Mouse (Mus musculus) cerebellum, postnatal 36 days (tissue): Measurements from ENCODE around the gene Mob1b.
A peak's percentile ranks its signal among the peaks of the same experiment; 100 is the strongest.

Experiments
- DNase-seq, 2 experiments: peaks; one replicate each; pipeline ENCODE4 v3.0.0; 2021 to 2022; ENCODE audit warnings: mixed read lengths in 2 of 2

Mob1b gene

DNA sequence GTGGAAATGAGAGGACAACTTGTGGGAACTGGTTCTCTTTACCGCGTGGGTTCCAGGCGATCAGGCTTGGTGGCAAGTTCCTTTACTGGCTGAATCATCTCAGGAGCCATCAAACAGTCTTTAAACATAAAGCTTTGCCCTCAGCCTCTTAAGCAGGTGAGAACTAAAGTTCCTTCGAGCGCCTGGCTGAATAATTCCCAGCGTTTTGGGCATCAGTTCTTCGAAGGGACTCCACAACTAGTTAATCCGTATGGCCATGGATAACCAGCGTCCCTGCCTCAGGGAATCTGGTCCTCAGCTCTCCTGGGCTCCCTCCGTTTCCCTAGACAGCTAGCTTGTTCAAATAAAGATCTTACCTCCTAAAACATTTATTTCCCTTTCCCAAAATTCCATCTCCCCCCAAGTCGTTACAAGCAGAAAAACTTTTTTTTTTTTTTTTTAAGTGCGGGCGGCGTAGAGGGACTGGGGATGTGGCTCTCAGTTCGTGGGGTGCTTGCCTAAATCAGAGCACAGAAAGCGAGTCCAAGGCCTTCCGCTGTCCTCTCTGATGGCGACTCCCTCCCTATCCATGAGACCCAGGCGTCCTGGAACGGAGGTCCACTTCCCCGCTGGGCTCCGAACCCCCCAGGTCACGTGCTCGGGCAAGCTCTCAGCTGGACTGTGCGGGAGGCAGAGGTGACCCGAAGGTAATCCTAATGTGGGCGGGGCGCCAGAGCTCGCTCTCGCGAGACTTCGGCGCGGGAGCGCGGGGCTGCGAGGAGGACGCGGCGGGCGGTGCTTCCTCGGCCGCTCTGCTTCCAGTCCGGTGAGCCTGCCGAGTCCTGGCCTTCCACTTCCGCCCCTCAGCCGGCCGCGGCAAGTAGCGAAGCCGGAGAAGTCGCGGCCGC lies at the start of gene Mob1b:
Gene Mob1b, plus strand, starts transcription at position 740 of the 887 bp plus-strand sequence.
- DNase-seq: peak; percentile 99 to 100

DNA sequence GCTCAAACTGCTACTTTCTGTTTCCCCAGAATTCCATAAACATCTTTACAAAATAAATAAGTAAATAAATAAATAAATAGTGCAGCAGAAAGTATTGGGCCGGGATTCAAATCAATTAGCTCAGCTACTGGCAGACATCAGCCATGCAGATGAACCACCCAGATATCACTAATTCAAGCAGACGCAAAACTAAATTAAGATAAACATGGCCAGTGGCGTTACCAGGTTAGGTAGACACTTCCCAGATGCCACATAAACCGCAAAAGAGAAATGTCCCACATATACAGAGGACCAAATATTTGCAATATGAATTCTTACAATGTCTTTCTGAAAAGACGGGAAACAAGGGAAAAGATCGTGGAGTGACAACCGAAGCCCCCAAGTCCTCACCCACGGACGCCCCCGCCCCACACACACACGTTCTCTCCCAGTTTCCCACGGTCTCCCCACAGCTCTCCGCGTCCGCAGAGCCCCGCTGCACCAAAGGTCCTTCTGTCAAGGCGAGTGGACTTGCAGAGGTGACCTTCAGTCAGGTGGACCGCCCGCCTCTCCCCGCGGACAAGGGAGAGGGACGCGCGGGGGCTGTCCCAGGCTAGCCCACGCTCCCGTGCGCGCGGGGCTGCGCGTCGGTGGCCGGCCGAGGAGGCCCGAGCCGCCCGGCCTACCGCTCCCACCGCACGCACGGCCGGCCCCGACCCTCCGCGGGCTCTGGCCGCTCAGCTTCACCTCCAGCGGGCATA lies 45.8 kb upstream of the Mob1b start:
- DNase-seq: peak in 1 of 2 experiments; percentile 40

DNA sequence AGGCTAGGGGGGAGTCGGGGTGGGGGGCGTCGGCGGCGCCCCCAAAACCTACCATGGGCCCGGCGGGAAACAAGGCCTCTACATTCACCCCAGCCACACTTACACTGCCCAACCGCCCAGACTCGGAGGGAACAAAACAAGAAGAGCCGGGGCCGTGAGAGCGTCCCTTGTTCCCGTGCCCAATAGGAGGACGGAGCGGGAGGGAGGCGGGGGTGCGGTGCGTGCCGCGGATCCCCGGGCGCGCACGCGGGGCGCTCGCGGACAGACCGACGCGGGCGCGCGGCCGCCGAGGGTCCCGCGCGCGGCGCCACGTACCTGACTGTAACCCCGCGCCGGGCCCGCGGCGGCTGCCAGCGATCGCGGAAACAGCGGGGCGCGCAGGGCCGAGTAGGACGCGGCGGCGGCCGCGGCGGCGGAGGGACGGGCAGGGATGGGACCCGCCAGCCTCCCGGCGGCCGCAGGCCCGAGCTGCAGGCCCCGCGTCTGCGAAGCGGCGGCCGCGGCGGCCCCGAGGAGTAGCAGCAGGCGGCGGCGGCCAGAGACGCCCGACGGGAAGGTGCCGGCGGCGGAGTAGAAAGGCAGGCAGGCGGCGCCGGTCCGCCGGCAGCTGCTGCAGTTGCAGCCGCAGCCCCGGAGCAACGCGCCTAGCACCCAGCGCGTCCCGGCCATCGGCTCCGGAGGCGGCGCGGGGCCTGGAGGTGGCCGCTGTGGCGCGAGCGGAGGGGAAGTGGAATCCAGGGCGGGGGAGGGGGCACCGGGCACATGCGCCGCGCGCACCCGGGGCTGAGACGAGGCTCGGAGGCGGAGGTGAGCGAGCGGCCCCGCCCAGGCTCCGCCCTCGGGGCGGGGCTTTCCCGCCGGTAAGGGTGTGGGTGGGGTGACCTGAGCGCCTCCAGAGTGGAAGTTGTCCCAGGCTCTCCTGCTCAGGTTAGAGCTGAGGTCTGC lies 44.9 kb upstream of the Mob1b start, which contains the start of gene Grsf1:
Gene Grsf1, minus strand, starts transcription at position 729 of the 945 bp plus-strand sequence.
- DNase-seq: peak; percentile 88 to 94

DNA sequence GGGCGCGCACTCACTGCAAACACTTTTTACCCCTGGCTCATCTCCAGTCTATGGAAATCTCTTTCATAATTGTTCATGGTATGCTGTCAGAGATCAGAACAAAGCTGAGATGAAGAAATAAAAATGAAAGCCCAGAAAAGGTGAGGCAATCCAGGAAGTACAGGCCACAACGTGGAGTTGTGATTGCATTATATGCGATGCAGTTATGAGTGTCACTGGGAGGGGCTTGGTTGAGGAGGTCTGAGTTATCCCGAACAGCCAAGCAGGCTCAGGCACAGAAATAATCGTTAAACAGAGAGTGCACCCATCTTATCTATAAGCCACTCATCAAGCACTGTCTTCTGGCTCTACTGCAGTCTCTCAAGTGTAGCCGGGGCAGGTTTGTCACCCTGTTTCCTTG lies 41.7 kb upstream of the Mob1b start:
- DNase-seq: no peak

DNA sequence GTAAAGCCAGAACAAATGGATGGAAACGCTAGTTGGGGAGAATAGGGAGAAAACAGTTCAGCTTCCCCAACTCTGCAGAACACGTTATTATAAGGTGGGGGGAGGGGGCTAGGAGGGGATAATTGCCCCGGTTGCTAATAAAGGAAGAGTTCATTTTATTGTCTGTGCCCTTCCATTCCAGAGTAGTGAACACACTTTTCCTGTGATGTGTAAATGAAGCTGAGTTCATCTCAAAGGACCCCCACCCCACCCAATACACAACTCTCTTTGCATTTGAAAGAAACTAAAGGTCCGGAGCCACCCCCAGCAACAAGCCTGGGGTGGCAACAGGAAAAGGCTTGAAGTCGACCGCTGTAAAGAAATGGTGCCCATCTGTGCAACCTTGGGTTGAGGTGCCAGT lies 41.3 kb upstream of the Mob1b start:
- DNase-seq: no peak

DNA sequence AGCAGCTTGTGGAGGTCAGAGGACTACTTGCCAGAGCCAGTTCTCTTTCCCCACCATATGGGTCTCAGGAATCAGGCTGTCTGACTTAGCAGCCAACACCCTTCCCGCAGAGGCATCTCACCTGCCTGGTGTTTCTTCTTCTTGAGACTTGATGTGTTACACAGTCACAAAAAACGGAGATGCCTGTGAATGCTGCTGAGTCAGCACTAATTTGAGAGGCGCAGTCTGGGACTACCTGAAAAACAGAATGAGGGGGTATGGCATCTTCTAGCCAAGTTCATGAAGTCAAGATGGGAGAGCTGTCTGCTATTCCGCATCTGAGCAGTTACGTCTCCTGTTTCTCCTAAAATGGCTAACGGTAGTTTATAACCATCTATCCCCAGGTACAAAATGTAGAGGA lies 40.1 kb upstream of the Mob1b start:
- no peak for DNase-seq

DNA sequence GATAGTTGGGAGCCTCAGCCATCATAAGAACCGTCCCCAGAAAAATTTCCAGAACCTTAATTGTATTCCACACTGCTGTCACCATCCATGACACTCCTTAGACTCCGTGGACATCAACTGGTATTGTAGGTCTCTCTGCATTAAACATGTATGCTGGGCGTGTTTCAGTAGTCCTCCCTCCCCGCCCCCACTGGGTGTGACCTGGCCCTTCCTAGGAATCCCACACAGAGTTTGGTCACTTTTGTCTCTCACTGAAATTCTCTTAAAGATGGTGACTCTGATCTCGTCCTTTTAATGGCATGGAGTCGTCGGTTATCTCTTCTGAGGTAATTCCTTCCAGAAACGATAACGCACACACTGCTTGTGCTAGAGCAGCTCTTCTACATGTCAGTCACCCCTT lies 36.9 kb upstream of the Mob1b start:
- no peak for DNase-seq

DNA sequence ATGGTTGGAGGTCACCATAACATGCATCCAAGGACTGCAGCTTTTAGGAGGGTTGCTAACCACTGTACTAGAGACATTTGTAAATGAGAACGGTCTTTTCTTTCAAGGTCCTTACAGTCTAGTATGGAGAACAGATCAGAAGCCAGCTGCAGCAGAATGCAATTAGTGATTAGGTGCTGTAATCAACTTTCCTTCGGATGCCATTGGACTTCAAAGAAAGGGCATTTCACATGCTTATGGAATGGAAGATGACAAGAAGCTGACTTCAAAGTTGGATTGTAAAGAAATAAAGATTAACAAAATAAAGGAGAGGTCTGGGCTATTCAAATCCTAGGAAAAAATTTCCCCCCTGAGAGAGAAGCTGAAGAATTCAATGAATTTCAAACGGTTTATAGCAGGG lies 36.4 kb upstream of the Mob1b start:
- no peak for DNase-seq

DNA sequence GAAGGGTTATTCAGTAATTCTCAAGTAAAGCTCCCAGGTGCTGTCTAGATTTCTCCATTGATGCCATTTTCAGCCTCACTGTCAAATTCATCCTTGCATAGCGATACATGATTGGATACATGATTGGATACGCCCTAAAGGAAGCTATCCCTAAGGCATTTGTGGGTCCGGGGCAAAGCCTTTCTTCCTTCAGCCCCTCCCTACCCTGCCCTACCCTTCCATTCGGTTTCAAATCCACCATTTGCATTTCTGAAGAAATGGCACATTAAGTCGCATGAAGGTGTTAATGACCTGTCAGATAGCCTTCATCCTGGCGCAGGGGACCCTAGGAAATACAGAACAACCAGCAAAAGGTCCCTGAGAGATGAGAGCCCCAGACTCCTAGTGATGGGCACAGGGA lies 35.3 kb upstream of the Mob1b start:
- no peak for DNase-seq

DNA sequence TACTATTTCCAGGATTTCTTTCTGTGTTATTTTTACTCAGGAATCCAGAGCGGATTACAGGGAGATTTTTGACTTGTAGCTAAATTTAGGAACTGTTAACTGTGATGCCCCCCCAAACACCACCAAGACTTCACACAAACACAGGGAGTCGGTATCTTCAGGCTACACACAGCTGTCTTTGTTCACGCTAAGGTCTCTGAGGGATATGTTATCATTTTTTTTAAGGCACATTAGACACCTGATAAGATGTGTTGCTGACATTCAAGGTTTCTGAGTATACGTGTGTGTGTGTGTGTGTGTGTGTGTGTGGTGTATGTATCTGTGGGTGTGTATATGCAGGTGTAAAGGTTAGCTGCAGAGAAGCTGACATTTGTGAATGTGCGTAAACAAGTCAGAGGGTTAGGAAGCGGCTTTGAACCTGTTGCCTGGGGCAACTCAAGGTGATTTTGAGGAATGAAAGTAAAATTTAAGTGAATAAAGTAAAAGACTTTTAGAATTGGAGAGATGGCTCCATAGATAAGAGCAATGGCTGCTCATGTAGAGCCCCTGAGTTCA lies 34.8 kb upstream of the Mob1b start:
- DNase-seq: no peak

DNA sequence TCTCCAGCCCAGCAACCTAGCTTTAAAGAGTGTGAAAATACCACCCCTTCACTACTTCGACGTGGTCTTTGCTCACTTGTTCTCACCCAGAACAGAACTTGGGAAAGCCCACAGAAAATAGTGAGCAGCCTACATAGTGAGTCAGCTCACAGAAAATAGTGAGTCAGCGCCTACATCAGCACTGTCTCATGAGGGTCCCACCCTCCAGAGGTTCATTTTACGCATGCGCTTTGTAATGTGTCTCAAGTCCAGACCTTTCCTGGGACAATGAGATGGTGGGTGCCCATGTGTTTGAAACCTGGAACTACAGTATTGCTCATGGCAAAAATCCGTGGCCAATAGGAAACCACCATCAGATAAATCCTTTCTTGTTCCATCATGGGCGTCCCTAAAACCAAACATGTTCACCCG lies 32.7 kb upstream of the Mob1b start:
- no peak for DNase-seq

DNA sequence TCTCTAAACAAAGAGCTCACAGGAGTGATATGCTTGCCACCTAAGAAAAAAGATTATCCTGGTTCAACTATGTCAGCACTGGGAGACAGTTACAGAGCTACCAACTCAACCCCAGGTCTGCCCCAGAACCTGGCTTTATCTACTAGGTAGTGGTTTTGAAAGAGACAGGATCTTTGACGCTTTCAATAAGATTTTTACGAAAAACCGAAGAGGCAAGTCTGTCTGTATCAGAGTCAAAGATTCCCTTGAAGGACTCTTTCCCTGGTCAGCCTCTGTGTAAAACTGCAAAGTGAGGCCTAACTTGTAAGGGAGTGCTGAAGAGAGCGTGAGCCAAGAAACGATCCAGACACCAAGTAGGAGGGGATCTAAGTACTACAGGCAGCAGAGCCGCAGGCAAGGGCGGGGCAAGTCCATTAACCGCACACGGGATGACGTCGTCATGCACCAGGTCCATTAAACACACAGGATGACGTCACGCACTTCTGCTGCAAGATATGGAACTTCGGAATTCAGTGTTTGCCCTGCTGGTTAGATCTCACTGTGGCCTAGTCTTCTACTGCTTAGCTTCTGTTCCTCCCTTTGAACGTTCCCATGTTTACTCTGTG lies 32.0 kb upstream of the Mob1b start:
- DNase-seq: no peak

DNA sequence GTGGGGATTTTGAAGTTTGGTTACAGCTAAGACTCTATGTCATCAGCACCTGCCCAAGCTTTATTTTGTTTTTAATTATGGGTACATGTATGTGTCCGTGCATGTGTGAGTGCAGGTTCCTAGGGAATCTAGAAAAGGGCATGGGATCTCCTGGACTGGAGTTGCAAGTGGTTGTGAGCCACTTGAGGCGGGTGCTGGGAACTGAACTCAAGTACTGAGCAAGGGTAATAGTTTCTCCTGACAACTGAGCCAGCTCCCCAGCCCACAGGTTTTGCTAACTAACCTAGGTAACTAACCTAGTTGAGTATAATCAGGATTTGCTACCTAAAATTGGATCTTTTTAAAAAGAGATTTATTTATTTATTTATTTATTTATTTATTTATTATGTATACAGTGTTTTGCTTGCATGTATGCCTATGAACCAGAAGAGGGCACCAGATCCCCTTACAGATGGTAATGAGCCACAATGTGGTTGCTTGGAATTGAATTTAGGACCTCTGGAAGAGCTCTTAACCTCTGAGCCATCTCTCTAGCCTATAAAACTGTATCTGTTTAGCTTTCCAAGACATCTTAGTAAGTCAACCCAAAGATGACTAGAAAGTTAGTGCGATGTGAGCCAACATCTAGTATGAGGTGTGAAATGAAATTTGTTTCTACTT lies 31.2 kb upstream of the Mob1b start:
- peak in 1 of 2 experiments; percentile 9 for DNase-seq

DNA sequence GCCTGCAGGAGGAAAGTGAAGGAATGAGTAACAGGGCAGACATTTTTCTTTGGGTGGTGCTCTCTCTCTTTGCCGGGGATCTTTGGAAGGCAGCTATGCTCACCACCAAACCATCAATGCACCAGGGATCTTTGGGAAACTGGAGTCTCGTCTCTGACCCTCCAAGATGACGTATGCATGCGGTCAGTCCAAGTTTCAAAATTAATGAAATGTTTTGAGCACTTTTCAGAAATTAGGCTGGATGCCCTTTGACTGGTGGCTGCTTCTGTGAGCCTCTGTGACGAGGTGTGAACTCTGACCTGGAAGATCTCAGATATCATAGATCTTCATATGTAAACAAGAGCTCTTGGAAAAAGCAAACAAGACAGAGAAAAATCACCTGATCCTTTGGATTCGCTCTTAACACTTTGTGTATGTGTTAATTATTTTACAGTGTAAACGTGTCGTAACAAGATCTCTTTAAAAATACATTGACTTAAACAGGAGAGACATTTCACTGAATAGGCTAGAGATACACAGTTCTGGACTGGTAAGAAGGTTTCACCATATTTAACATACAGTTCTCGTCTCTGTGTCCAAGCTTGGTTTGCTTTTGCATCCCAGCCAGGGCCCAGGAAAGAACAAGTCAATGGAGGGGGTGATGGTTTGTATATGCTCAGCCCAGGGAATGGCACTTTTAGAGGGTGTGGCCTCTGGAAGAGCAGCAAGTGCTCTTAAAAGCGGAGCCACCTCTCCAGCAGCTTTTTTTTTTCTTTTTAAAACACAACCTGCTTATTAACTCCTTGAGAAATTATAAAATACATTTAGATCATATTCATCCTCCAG lies 29.8 kb upstream of the Mob1b start:
- DNase-seq: no peak

DNA sequence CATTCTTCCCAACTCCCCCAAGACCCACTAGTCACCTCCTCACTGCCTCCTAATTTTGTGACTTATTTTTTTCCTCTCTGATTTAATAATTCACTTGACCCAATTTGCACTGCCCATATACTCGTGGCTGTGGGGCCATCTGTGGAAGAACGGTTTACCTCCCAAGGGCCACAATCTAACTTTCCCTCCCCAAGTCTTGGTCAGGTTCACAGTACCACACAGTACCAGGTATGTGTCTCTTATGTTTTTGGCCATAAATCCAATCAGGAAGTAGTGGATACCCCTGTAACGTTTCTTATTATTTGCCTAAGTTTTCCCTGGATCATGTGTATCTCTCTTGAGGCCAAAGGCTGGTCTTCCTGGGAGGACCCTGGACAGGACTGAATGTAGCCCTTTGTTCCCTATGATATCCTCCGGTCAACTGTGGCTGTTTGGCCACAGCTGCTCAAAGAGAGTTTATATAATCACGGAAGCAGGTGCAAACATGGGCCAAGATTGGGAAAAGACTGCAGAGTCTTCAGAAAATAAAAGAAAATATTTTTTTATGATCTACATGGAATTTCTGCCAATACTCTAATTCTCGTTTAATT lies 29.1 kb upstream of the Mob1b start:
- DNase-seq: no peak

DNA sequence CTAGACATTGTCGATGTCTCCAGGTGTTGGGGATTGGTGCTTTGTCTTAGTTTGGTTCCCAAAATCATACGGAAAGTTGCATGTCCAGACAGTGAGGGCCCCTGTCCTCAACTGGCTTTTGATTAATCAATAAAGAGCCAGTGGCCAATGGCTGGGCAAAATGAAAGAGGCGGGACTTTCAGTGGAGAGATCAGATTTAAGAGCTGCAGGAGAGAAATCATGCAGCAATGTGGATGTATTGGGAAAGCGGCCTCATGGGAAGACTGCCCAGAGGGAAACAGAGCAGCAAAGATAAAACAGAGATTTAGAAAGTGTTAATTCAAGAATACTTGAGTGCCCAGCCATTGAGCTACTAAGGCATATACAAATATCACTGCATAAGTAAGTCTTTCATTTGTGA lies 28.1 kb upstream of the Mob1b start:
- DNase-seq: no peak

DNA sequence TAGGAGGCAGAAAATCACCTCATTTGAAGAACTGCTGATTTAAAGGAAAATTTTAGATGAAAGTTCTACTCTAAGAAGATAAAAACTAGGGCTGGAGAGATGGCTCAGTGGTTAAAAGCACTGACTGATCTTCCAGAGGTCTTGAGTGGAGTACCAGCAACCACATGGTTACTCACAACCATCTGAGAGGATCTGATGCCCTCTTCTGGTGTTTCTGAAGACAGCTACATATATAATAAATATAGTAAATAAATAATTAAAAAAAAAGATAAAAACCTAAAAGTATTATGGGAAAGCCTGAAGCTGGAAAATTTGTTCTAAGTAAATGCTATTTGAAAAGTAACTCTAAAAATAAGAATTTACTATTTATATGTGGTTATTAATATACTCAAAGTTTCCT lies 27.6 kb upstream of the Mob1b start:
- no peak for DNase-seq

DNA sequence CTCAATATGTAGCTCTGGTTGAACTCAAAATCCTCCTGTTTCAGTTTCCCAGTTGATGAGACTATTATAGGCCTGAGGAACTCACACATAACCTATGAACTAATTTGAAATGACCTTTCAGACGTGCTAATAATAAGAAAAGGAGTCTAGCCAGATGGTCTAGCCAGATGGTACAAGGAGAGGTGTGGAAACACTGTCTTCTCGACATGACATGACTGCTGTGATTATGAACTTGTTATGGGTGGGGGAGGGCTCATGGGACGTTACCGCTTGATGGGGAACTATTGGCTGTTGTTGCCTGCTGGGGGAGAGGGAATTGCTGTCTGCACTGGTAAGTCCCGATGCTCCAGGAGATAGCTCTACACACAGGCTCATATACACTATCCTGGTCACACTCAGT lies 23.4 kb upstream of the Mob1b start:
- peak in 1 of 2 experiments; percentile 15 for DNase-seq

DNA sequence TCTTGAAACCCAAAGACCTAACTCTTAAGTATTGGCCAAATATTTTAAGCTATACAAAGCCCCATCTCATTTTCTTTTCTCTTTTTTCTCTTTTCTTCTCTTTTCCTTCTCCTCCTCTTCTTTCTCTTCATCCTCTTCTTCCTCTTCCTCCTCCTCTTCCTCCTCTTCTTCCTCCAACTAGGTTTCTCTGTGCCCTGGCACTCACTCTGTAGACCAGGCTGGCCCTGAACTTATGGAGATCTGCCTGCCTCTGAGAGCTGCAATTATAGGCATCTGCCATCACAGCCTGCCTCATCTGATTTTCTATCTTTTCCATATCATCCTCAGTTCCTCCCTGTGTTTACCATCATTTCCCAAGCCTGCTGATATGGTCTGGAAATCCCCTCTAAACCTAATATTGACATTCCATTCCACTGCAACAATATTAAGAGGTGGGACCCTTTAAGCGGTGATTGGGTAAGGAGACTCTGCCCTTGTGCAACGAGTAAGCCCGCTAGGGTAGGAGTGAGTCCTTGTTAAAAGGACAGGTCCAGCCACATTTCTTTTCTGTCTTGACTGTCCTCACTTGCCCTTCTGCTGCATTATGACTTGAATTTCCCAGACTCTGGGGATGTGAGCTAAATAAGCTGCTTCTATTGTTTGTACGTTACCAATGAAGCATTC lies 21.3 kb upstream of the Mob1b start:
- no peak for DNase-seq

DNA sequence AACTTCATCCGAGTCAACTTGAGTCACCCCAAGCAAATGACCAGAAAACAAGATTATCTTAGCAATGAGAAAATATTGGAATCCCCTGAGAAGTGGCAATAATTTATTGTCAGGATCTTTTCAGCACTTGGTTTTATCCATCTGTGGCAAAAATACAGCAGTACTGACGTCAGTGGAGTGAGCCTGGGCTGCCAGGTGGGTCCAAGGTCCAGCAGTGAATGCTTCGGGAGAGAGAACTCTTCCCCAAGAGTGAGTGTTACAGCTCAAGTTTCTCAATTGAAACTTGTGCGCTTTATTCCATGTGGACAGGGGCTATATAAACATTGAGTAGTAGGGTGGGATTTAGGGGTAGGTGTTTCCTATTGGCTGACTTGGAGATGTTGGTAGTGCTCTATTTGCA lies 18.6 kb upstream of the Mob1b start:
- no peak for DNase-seq
